Mouse (Mus musculus) lung, postnatal 36 days (tissue): ENCODE results near the gene Stk25.
A peak's percentile ranks its signal among the peaks of the same experiment; 100 is the strongest.
"Not testable (repeated sequence)": the region's sequence is repeated elsewhere in the genome, so short reads cannot be mapped to it uniquely, and the experiment has no call there.

Source experiments
- DNase-seq: peaks from one replicate; pipeline ENCODE4 v3.0.0; 2022; ENCODE audit warnings: mixed read lengths

Gene Stk25

DNA sequence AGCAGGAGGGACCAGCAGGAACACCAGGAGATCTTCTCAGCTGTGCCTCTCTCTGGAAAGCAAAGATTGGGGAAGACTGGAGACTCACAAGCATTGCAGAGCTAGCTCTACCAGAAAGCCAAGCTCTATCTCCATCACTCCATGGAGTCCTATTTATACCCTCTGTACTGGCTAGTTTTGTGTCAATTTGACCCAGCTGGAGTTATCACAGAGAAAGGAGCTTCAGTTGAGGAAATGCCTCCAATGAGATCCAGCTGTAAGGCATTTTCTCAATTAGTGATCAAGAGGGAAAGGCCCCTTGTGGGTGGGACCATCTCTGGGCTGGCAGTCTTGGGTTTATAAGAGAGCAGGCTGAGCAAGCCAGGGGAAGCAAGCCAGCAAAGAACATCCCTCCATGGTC is at the start of gene Stk25:
TSS of gene Stk25 (minus strand) at position 101 of the 400 bp plus-strand sequence.
- DNase-seq: not testable (repeated sequence)

DNA sequence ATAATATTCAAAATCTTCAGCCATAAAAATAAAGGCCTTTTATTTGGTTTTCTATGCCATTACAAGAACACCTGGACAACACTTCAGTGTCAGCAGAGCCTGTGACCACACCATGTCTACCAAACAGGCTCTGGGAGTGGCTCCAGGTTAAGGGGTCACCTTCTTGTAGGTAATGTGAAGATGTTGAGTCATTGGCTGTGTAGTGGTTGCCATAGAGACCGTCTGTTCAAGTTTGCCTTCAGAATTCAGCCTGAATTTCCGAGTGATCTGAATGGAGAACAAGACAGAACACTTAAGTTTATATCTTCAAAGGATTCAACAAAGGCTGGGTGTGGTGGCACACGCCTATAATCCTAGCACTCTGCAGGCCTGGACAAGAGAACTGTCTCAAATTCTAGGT is 46.9 kb upstream of the Stk25 start:
- DNase-seq: peak; percentile 57

DNA sequence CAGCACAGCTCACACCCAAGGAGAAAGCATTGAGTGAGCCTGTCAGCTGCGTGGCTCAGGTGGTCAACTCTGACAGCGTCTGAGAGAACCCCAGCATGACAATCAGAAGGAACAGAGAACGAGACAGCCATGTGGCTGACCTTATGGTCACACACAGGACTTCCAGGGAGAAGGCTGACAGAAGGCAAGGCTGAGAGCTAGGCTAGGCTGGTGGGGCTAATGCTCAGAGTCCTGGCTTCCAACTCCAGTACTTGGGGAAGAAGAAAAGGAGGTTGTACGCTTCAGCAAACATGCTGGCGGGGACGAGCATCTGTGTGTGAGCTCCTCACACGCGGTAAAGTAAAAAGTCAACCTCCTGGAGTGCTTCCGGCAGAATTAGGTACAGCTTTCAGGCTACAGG is 45.9 kb upstream of the Stk25 start:
- DNase-seq: no peak

DNA sequence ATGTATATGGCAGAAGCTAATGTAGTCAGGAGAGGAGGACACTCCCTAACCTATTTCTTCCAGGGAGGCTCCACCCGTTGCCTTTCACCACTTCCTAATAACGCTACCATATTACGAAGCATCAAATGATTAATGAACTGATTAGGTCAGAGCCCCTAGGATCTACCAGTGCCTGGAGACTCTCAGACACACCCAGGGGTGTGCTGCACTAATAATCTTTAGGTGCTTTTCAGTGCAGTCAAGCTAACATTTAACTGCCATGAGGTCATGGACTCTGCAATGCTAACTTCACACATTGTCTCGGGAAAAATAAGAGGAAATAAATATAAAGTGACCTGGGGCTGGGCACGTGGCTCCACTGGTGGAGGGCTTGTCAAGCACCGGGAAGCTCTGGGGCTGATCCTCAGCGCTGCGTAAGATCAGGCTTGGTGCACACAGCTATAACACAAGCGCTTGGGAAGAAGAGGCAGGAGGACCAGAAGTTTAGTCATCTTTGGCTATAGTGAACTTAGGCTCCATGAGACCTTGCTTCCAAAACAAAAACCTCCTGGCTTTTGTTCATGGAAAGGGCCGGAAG is 45.1 kb upstream of the Stk25 start:
- DNase-seq: no peak

DNA sequence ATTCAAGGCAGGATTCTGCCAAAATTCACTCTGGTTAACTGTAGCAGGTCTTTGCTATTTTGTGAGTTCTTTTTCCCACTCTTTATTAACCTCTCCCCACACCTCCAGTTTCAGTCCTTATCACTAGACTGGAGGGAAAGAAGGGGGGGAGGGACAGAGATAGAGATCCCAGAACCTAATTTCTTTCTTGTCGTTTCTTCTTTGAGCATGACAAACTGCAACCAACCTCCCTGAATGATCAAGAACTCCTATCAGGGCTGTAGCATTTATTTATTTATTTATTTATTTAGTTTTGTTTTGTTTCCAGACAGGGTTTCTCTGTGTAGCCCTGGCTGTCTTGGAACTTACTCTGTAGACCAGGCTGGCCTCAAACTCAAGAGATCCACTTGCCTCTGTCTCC is 43.6 kb upstream of the Stk25 start:
- DNase-seq: no peak

DNA sequence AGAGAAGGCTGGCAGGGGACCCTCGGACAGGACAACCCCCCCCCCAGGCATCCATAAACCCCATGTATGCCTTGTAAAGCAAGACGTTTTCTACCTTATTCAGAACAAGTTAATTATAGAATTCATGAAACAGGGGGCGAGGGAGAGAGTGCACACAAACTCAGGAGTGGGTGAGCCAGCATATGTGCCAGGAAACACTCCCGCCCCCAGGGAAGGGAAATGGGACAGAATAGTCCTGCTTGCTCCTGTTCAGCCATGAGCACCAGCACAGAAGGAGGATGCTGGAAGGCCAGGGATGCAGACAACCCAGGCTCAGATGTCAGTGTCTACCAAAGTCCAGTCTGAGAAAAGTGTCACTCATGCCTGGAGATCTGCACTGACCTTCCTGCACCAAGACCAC is 40.7 kb upstream of the Stk25 start:
- DNase-seq: no peak

DNA sequence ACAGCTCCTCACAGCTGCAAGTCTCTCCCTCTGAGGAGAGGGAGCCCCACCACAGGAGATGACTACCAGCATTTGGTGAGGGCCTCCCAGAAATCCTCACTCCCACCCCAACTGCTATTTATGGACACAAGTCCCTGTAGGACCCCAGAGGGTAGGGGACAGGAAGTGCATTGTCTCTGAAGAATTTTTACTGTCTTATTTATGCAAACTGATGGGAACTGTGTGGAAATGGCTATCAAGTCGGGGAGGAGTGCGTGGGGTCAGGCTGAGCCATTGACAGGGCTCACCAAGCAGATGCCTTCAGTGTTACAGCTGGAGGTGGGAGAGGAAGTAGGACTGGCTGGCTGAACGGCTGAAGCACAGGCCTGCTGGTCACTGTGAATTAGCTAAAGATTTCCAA is 38.9 kb upstream of the Stk25 start:
- DNase-seq: no peak

DNA sequence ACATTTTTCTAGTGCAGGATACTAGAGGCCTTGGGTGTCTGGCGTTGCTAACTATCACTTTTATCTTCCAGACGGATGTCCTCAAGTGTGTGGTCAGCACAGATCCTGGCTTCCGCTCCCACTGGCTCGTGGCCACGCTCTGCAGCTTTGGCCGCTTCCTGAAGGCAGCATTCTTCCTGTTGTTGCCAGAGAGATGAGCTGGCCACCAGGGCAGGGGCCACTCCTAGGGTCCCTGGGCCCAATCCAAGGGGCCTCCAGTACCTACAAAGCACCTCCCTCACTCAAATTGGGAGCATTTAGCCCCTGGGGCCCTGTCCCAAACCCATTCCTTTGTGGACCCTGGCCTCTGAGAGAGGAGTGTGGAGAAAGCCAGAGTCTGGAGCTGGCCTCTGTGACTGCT is 36.5 kb upstream of the Stk25 start:
- peak; percentile 77 for DNase-seq

DNA sequence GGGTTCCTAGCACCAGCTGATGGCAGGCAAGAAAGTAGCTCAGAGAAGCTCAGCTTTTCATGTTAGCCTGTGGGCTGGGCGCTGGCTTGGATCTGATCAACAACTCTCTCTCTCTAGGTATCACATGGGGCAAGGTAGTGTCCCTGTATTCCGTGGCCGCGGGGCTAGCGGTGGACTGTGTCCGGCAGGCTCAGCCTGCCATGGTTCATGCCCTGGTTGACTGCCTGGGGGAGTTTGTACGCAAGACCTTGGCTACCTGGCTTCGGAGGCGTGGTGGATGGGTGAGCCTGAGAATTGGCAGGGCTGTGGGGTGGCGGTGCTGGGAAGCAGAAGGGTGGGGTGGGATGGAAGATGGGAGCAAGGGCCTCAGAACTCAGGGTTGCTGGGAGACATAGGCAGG is 35.5 kb upstream of the Stk25 start:
- no peak for DNase-seq

DNA sequence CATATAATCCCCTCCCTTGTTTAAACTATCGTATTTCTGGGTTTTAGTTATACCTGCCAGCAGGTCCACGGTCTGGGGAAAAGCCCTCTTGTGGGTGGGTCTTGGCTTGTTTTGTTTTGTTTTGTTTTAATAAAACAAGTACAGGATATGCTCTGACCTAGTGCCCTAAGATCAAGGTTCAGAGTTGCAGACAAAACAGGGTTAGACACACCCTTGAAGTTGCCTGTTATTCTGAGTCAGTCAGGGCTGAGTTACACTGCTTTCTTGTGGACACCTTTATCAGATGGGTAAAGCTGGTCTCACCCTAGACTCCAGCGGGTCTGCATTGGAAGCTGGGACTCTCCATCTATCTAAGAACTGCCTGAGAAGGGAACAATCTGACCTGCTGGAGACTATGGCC is 35.0 kb upstream of the Stk25 start:
- DNase-seq: no peak

DNA sequence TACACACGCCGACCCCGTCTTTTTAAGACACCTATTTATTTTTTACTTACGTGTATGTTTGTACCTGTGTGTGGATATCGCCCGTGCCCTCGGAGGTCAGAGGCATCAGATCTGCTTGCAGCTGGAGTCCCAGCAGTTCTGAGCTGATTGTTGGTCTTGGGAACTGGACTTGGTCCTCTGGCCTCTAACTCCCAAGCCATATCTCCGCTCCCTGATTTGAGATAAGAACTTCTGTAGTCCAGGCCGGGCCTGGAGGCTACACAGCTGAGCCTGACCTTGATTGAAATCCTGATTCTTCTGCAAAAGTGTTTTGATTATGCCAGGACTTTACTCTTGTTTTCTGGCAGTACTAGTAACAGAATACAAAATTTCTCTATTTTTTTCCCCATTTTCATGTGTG is 34.3 kb upstream of the Stk25 start:
- DNase-seq: no peak

DNA sequence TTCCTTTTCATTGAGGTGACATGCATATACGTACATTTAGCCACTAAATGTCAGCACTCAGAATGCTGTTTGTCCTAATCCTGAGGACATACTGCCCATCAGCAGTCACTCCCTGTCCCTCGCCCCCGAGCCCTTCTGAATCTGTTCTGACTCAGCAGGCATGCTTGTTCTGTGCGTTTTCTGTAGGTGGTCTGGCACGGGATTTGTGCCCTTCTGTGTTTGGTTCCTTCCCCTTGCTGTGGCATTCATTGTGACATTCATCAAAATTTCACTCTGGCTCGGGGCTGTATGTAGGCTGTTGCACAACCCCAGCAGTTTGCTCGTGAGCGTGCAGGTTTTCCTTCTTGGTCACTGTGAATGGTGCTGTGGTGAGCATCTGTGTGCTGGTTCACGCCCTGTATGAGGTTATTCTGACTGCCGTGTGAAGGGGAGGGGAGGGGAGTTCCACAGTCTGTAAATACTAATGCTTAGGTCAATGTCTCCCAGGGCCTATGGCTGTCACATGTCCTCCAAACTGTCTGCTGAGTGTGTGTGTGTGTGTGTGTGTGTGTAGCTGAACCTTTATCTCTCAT is 33.4 kb upstream of the Stk25 start:
- no peak for DNase-seq

DNA sequence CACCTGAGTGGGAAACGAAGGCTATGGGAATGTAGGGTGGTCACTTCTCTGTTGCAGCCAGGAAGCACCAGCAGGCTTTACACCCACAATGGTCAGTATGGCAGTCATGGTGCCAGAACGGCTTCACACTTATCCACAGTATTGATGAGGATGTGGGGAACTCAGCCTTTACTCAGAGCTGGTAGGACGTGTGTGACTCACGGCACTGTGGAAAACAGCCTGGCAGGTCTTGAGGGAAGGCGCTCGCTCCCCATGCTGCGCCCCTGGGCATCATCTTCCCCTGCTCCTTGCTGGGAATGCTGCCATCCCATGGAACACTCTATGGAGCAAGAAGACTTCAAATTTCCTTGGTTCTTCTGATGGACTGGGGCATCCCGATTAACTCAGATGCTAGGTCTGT is 32.6 kb upstream of the Stk25 start:
- DNase-seq: no peak

DNA sequence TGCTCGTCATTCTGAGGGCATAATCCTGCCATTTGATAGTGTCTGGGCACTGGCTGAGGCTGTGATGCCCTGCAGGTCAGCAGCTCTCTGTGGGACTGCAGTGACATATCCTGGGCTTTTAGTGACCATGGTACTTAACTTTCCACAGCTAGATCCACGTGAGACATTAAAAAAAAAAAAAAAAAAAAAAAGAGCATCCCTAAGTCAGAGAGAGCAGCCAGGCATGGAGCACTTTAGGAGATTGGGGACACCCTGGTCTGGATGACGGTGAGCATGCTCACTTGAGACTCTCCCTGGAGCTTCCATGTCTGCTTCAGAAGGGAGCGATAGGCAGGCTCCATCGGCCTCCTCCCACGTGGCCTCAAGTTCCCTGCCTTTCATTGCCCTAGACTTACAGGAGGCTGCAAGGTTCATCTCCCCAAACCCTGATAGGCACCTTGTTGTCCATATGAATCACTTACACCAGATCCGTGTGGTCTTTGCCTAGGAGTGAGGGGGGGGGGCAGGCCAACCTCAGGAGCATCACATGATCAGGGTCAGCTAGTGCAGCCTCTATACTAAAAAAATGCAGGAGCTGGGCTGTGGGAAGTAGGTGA is 31.5 kb upstream of the Stk25 start:
- no peak for DNase-seq

DNA sequence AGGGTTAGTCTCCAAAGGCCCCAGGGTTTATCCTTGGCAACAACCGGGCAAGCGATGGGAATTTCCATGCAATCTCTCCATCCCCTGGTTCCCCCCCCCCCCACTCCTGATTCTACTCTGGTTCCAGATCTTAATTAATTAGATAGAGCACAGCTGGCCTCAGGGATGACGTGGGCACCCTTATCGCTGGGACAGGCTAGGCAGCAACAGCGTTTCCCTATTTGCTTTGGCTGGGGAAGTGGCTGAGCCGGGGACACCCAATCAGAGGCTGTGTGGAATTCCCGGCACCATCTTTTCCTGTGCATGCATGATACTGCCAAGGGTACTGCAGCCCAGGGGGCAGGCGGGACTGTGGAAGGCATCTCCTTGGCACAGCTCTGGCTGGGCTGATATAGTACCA is 29.7 kb upstream of the Stk25 start:
- DNase-seq: no peak

DNA sequence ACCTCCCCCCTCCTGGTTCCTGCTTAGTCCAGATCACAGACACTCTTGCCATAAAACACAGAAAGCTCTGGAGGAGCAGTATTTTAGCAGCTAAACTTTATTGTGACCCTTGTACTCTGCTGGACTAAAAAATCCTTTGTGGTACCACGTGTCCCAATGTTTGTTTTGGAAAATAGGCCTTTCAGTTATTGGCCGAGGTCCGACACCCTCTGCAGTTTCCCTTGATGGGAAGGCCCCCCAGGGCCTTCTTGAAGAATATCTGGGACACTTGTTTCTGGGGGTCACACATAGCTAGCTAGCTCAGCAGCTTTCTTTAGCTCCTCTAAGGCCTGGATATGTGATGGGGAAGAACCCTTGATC is 28.5 kb upstream of the Stk25 start:
- DNase-seq: no peak

DNA sequence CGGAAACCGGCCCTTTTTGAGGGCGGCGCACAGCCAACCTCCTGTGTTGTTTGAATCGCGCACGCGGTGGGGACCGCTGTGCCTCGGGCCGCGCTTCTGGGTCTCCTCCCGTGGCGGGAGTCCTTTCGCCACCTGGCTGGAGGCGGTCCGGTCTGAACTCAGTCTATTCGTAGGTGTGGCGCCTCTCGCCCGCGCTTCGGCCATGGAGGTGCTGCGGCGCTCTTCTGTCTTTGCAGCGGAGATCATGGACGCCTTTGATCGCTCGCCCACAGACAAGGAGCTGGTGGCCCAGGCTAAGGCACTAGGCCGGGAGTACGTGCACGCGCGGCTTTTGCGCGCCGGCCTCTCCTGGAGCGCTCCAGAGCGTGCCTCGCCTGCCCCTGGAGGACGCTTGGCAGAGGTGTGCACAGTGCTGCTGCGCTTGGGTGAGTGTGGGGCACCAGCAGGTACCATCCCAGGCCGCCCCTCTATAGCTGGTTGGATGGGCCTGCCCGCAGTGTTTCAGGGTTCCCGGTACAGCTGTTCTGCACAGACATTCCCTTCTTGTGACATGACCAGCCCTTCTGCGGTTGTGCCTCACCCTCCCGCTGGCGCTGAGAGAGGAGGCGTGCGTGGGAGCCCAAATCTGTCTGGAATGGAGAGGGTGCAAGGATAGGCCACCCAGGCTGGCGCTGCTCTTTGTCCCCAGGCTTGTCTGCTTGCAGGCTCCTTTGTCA is 27.9 kb upstream of the Stk25 start:
- peak; percentile 39 for DNase-seq

DNA sequence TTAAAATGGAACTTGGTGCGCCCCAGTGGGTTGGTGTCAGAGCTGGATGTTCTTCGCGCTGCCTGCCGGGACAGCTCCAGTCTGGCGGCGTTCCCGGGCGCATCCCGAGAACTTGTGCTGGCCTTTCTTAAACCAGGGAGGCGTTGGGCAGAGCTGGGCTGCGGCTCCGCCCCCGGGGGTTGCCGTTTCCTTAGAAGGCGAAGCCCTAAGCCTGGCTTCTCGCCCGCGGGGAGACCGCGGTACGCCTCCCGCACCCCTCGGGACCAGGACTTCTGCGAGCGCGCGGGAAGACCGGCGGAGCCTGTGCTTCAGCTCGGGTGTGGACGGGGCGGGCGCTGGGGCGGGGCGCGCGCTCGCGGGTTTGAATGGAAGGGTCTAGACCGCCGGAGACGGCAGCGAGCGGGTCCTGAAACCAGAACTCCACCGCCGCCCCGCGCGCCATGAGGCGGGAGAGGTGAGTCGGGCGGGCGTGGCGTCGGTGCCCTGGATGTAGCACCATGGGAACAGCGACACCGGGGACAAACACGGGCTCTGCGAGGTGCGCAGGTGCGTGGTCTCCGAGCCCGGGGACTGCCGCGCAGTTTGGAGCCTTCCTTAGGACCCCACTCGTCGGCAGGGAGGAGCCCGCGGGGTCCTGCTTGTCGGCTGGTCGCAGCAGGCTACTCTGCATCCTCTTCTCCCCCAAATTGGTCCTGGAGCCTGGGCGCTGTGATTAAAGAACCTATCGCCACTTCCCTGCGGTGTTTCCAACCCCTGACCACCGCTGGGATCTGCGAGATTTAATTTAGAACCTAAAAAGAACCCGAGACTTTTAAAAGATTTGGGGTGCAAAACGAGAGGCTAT is 27.2 kb upstream of the Stk25 start, which contains the start of gene Bok:
TSS of gene Bok (plus strand) at position 260 of the 844 bp plus-strand sequence.
- DNase-seq: peak; percentile 80

DNA sequence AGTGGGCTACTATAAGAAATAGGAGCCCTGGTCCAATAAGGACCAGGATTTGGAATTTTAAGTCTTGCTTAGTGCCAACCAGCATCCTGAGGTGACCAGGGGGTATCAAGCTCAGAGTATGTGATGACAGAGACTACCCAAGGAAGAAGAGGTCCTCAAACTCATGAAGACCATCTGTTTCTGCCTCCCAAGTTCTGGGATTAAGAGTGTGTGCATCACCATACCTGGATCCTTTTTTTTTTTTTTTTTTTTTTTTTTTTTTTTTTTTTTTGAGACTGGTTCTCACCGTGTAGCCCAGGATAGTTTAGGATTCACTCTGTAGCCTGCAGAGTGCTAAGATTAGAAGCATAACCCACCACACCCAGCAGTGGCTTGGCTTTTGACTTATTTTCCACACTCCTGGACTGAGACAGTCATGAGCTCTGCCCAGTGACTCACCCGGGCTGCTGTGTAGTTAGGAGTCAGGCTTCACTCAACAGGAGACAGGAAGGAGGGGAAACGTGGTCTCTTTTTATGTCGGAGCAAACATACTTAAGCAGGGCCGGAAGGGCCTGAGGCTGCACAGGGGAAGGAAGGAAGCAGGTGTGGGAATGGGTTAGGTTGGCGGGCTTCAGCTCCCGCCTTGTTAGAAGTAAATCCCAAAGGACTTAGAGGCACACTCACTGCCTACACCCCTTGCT is 21.6 kb upstream of the Stk25 start:
- peak; percentile 36 for DNase-seq

DNA sequence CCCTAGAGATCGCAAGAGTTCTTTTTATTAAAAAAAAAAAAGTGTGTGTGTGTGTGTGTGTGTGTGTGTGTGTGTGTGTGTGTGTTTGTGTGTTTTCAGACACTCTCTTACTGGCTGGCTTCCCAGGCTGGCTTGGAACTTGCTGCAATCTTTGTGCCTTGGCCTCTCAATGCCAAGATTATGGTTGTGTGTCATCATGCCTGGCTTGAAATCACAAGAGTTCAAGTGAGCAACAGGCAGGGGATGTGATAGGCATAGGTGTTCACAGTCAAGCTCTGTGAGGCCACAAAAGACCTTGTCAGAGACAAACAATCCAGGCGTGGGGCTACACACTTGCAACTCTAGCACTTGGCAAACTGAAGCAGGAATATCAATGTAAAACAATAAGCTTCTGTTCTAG is 19.9 kb upstream of the Stk25 start:
- peak; percentile 61 for DNase-seq

DNA sequence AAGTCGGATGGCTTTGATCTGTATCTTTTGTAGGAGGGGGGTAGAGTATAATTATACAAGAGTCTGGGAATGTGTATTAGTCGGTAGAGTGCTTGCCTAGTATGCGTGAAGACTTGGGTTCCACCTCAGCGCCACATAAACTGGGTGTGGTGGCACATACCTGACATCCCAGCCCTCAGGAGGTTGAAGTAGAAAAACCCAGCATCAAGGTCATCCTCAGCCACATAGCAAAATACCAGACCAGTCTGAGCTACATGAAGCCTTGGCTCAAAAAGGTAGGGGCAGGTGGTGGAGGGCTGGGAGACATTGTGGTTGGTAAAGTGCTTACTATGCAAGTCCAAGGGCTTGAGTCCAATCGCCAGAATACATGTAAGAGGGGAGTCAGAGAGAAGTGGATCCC is 14.2 kb upstream of the Stk25 start:
- DNase-seq: no peak

DNA sequence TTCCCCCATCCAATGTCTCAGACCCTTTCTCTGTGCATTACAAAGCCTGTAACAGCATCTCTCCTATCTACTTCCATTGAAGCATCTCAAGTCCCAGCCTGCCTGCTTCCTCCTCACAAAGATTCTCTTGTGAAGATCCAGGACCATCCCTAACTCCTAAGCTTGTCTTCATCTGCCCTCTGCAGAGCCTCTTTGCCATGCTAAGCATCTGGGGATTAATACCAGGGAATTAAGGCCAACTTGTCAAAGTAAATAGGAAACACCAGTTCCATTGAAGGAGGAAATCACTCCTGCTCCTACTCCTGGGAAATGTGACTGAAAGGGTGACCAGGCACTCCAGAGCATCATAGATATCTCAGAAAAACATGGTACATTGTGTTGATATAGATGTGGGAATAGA is 11.5 kb upstream of the Stk25 start:
- no peak for DNase-seq
